Mouse (Mus musculus) erythroid progenitor cell, adult 5-6 weeks (primary cell): ENCODE results near the gene Ptges3l. TPM values are rescaled to one million over a fixed set of nuclear protein-coding genes. Genes with fewer than 3 reads are reported as not detected.
"Not testable (repeated sequence)": the region's sequence is repeated elsewhere in the genome, so short reads cannot be mapped to it uniquely, and the experiment has no call there.

Experiments used
- ATAC-seq: replicated peaks from 2 replicates; pipeline ENCODE4 v1.8.0; 2016; ENCODE audit warnings: moderate number of reproducible peaks, mild to moderate bottlenecking, moderate TSS enrichment, inconsistent platforms; ENCODE audit not compliant: poor library complexity, low FRiP score, severe bottlenecking
- total RNA-seq, 2 experiments: library from RNA; stranded (forward) in 1 of 2; stranded (reverse) in 1 of 2; fragments of 150-400 nt in 1 of 2; fragments of 186-747, 209-891 nt in 1 of 2; gene quantifications; 2 replicates each; pipeline versions ENCODE4 v1.2.3 to v1.2.4; 2015 to 2017; ENCODE audit warnings: low replicate concordance in 2 of 2

Gene Ptges3l
- total RNA-seq (2015; ENCODE audit: low replicate concordance) (not detected in 2 replicates), total RNA-seq (2017; ENCODE audit: low replicate concordance) (not detected in 2 replicates)

DNA sequence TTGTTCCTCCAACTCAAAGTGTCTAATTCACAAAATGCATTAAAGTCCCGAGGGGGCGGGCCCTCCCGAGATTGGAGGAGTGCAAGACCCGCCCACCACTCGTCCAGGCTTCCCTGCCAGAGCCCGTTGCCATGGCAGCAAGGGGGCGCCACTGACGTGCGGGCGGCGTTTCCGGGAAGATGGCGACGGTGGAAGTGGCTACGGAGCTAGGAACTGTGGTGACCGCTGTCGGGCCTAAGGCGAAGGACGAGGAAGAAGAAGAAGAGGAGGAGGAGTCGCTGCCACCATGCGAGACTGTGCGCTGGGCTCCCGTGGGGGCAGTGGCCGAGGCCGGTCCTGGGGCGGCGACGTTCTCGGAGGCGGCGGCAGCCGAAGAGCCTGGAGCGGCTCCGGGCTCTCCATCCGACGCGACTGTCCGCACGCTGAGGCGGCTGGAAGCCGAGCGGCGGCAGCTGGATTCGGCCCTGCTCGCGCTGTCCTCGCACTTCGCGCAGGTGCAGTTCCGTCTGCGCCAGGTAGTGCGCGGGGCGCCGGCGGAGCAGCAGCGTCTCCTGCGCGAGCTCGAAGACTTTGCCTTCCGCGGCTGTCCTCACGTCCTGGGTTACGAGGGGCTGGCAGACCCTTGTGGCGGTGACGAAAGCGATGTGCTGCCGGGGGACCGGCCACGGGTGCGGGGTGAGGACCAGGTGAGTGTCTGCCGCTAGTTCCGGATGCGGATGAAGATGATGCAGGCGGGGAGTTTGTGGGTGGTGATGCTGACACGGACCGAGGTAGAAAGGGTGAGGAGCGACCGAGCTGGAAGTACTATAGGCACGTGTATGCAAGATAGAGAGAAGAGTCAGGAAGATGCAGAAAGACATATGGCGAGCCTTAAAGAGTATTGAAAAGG lies at the start of gene Ptges3l, which contains the start of gene Rundc1:
Ptges3l (minus strand) TSS at position 409 of the 889 bp plus-strand sequence.
Rundc1 (plus strand) TSS at position 161 of the 889 bp plus-strand sequence.
- ATAC-seq, result peak; percentile 96

- ATAC-seq, result no peak
Observed at GRCm38 (mm10) chr11:101474298-101474697, 49.2 kb upstream of the Ptges3l start.

GRCm38 (mm10) chr11:101473686-101474085 lies 48.6 kb upstream of the Ptges3l start:
- not testable (repeated sequence) for ATAC-seq

DNA sequence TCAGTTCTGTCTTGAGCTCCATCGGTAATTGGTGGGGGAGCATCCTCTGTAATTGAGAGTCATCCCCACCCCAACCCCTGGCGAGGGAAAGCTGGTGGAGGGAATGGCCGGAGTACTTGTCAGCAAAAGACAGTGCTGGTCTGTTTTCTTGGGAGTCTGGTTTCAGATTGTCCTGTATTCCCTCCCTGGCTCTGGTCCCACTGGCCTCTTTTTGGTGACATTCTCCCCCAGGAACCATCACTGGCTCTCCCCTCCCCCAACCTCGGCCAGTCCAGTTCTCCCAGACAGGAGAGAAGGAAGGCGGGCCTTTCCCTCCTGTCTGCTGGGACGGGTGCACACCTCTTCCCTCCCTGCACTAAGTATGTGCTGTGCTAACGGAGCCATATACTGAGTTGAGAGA lies 47.2 kb upstream of the Ptges3l start:
- no peak for ATAC-seq

- ATAC-seq, result no peak
Observed at GRCm38 (mm10) chr11:101471926-101472325, 46.8 kb upstream of the Ptges3l start.

GRCm38 (mm10) chr11:101470206-101470605 lies 45.1 kb upstream of the Ptges3l start:
- no peak for ATAC-seq

- ATAC-seq, result no peak
Observed at GRCm38 (mm10) chr11:101469155-101469554, 44.0 kb upstream of the Ptges3l start.

GRCm38 (mm10) chr11:101468731-101469130 lies 43.6 kb upstream of the Ptges3l start:
- ATAC-seq, result no peak

DNA sequence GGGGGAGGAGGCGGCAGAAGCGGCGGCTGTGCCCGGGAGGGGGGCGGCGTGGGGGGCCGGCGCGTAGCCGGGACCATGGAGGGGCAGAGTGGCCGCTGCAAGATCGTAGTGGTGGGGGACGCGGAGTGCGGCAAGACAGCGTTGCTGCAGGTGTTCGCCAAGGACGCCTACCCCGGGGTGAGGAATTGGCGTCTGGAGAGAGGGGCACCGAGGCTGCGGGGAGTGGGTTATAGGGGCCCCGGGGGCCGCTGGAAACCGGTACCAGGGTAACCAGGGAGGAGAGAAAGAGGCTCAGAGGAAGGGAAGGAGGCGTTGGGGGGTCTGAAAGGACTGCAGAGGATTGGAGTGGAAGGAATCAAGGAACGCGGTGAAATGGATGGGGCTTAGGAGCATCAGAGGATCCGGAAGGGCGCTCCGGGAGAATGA lies 43.1 kb upstream of the Ptges3l start:
- ATAC-seq, result no peak

DNA sequence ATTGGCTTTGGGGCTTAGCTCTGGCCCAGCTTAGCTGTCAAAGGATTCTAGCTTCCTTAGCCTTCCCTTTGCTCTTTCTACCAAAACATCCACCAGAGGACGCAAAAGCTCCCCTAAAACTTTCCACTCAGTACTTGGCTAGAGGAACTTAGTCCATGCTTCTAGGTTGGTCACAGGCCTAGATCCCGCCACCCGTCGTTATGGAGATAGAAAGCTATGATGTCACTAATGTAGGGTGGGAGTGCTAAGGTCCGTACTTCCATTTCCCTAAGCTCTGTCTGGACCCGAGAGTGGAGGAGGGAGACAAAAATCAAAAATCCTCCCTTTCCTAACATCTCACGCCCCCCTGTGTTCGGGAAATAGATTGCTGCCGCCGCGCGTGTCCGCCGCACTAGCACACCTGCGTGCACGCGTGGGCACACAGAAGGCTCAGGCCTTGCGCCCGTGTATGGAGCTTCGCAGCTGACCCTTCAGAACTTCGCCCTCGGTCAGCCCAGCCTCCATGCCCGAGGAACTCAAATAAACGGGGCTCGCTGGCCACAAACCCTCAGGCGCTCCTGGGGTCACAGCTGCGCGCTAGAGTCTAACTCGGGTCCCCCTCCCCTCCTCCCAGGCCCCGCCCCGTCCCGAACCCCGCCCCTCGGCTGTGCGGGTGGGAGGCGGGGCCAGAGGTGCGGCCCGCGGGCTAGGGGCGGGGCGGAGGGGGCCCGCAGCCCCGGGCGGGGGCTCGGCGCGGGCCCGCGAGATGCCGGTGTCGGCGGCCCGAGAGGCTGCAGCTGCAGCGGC lies 42.5 kb upstream of the Ptges3l start:
- no peak for ATAC-seq

DNA sequence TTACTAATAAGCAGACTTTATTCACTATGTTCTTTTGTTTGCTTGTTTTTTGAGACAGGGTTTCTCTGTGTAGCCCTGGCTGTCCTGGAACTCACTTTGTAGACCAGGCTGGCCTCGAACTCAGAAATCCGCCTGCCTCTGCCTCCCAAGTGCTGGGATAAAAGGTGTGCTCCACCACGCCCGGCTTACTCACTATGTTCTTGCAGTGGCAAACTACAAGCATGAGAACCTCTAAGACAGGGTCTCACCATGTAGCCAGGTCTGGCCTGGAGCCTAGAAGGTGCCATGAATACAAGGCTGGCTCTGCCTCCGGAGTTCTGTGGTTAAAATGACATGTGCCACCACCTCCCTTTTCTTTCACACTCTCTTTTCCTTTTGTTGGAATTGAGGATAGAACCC lies 41.4 kb upstream of the Ptges3l start:
- not testable (repeated sequence) for ATAC-seq

- ATAC-seq, result peak; percentile 66
Observed at GRCm38 (mm10) chr11:101465869-101466551, 40.9 kb upstream of the Ptges3l start, which contains the start of gene Vat1. Gene Vat1, minus strand, starts transcription at chr11:101466230.

DNA sequence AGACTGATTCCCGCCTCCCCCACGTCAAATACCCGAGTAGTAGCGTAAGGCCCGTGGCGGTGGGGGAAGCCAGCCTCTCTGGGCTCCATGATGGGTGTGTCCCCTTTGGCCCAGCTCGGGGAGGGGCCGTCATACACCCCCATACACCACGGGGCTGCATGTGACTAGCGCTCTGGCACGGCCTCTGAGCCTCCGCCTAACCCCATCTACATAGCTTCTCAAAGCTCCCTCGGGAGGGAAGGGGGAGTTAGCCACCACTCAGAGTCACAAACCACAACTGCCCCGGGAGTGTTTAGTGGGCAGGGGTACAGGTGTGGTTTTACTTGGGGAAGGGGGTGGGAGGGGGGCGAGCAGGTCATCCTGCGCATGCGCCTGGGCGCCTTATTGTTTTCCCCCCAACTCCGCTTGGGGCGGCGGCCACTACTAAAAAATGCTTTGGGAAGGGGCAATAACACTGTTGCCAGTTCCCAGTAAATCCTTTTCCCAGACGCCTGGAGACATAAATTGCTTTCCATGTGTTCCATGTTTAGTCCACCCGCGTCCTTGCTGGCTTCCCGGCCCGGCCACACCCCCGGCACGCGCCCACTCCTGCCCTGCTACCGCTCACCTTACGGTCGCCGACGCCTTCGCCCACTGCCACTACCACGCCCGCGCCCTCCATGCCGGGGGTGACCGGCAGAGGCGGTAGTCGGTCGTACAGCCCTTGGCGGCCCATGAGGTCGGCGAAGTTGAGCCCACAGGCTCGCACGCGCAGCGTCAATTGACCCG lies 40.2 kb upstream of the Ptges3l start:
- no peak for ATAC-seq

DNA sequence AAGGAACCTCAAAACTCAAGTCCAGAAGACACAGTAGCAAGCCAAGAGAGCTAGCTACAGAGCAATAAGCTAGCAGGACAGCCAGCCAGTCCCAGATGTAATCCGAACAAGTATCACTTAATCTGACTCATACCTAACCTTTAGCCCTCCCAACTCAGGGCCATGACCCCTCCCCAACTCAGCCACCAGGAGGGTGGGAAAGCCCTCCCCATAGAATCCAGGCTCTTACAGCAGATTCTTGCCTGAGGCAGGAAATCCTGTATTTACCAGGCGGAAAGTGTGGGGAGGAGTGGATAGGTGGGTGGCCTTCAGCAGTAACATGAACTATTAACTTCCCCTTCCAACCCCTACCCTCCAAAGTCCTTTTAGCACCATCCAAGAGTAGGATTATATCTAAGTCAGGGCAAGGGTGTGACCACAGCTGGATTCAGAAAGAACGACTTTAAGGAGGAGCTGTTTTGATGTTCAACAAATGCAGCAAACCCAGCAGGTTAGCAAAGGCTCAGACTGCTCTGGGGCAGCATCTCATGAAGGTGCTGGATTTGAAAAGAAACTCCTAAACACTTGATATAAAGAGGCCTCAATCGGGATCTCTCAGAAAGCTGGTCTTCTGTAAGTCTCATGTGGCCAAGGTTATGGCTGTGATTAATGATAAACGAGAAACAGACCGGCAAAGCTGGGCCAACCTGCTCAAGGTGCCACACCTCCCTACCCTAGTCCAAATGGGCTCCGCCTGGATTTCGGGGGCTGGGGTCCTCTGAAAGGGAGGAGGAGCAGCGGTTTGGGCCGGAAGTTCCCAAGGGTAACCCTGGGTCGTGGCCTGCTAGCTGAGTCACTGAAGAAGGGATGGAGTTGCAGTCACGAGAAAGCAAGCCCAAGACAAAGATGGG lies 39.3 kb upstream of the Ptges3l start, which contains the start of gene Rnd2:
Rnd2 (plus strand) TSS at position 789 of the 890 bp plus-strand sequence.
- ATAC-seq, result no peak

GRCm38 (mm10) chr11:101462583-101463440 lies 37.7 kb upstream of the Ptges3l start:
- ATAC-seq, result no peak

DNA sequence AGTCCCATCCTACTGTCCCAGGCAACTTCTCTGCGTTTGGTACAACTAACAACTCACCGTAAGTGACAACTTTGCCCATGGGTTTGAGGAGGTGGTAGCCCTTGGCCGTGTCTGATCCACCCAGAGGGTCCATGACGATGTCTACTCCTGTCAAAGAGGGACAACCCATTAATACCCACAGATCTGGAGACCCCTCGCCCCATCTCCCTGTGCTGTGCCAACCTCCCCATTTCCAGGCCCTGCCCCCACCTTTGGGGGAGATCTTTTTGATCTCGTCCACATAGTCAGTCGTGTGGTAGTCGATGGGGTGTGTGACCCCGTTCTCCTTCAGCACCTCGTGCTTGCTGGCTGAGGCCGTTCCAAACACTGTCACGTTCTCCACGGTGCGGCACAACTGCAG lies 37.0 kb upstream of the Ptges3l start:
- ATAC-seq, result no peak

DNA sequence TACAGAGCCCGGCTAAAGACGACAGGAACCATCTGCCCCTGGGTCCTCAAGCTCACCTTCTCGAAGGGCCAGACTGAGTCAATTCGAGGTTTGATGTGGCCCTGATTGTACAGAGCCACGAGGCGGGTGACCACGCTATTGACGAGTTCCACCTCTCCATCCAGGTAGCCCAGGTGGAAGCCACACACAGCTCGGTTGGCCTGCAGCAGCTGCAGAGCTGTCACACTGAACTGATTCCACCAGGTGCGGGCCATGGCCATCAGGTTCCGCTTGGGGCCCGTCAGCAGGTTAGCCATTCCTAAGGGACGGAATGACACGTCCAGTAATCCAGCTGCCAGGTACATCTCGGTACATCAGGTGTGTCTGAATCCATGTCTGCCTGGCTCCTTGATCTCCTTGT lies 35.2 kb upstream of the Ptges3l start:
- ATAC-seq, result no peak
